Mouse (Mus musculus) testis, adult 2 months (tissue): ENCODE data around the gene Cpeb1. TPM values are rescaled to one million over a fixed set of nuclear protein-coding genes. Genes with fewer than 3 reads are reported as not detected.

Source experiments
- H3K27ac ChIP-seq: fragments of 200-500 bp; 2 replicates; pipeline ENCODE4 v1.5.1; 2012; ENCODE audit warnings: low read depth, low read length; ENCODE audit not compliant: control insufficient read depth, insufficient read depth
- H3K27me3 ChIP-seq: fragments of 200-500 bp; 2 replicates; pipeline ENCODE4 v1.6.1; 2012; ENCODE audit warnings: mild to moderate bottlenecking, low read length, moderate library complexity; ENCODE audit not compliant: control insufficient read depth, insufficient read depth
- H3K36me3 ChIP-seq: fragments of 200-500 bp; 2 replicates; pipeline ENCODE4 v1.6.1; 2012; ENCODE audit warnings: mild to moderate bottlenecking, low read length; ENCODE audit not compliant: control insufficient read depth, insufficient read depth
- H3K4me1 ChIP-seq: fragments of 200-500 bp; 2 replicates; pipeline ENCODE4 v1.6.1; 2012; ENCODE audit warnings: low read length; ENCODE audit not compliant: control insufficient read depth, insufficient read depth
- H3K4me3 ChIP-seq: fragments of 200-500 bp; 2 replicates; pipeline ENCODE4 v1.5.1; 2012; ENCODE audit warnings: low read depth, mild to moderate bottlenecking, low read length, moderate library complexity, mixed read lengths; ENCODE audit not compliant: control insufficient read depth
- CTCF ChIP-seq: fragments of 200-500 bp; IDR thresholded peaks from 2 replicates; pipeline ENCODE4 v1.5.1; 2012; ENCODE audit warnings: low read depth, mild to moderate bottlenecking, inconsistent platforms, low read length, moderate library complexity; ENCODE audit not compliant: control insufficient read depth, insufficient read depth, insufficient replicate concordance
- POLR2A ChIP-seq: fragments of 200-500 bp; IDR thresholded peaks from 2 replicates; pipeline ENCODE4 v1.6.1; 2012; ENCODE audit warnings: low read depth, mild to moderate bottlenecking, inconsistent platforms, low read length, moderate library complexity; ENCODE audit not compliant: control insufficient read depth
- polyA plus RNA-seq: library from polyadenylated mRNA; depleted of rRNA; stranded (reverse); fragments of >200 nt; gene quantifications from 2 replicates; pipeline ENCODE4 v1.2.3, GENCODE M21; 2012

The Cpeb1 gene
- polyA plus RNA-seq, 1 experiment: 12.0 TPM

GRCm38 (mm10) chr7:81339783-81340182 lies 115.5 kb downstream of the Cpeb1 start:
- TF ChIP-seq POLR2A (no peak), CTCF (peak; percentile 74; the same call in 1 of the 2 replicates)
- no peaks in the 10 kb centered on the region for H3K27me3 ChIP-seq
- H3K27ac ChIP-seq: no peak overlapping the region
- no peaks in the 10 kb centered on the region; the same call in none of the 2 replicates for H3K36me3 ChIP-seq
- H3K4me1 ChIP-seq: no peaks in the 10 kb centered on the region; the same call in 1 of the 2 replicates
- no peak overlapping the region for H3K4me3 ChIP-seq

- Histone ChIP-seq H3K36me3 (no peaks in the 10 kb centered on the region; the same call in none of the 2 replicates), H3K4me1 (no peaks in the 10 kb centered on the region), H3K4me3 (no peak overlapping the region), H3K27me3 (no peaks in the 10 kb centered on the region), H3K27ac (no peak overlapping the region)
- TF ChIP-seq CTCF (no peak), POLR2A (no peak)
Observed at GRCm38 (mm10) chr7:81338522-81338873, 116.8 kb downstream of the Cpeb1 start.

DNA sequence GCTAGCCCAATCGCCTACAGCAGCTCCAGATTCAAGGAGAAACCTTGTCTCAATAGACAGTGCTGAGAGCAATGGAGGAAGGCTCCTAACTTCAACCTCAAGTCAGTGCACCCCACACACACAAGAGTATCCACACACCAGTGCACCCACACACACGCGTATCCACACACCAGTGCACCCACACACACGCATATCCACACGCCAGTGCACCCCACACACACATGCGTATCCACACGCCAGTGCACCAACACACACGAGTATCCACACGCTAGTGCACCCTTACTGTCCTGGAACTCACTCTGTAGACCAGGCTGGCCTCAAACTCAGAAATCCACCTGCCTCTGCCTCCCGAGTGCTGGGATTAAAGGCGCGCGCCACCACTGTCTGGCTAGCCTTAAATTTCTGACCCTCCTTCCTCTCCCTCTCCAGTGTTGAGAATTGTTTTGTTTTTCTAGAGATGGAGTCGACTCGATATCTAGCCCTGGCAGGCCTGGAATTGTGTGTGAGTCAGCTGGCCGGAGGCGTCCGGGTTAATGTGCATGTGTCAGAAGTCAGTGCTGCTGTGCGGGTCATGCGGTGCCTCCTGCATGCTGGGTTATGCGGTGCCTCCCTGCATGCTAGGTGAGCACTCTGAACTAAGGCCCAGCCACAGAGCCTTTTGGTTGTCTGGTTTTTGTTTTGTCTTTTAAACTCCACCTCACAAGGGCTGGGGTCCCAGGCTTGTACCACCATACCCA lies 117.3 kb downstream of the Cpeb1 start:
- no peak for TF ChIP-seq POLR2A
- no peak for TF ChIP-seq CTCF
- Histone ChIP-seq H3K4me3 (no peak overlapping the region), H3K27me3 (no peaks in the 10 kb centered on the region), H3K27ac (no peak overlapping the region), H3K36me3 (no peaks in the 10 kb centered on the region; the same call in none of the 2 replicates), H3K4me1 (no peaks in the 10 kb centered on the region)

DNA sequence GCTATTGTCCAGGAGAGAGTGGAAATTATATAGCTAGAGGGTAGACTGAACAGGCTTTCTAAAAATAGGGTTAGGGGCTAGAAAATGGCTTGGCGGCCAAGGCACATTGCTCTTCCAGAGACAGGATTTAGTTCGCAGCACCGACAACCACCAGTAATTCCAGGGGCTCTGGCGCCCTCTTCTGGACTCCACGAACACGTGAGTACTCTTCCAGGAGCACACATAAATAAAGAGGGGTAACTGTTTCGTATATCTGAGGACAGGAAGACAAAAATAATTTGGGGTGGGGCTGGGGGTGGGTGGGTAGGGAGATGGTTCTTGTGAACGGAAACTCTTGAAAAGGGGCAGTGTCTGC lies 118.9 kb downstream of the Cpeb1 start:
- Histone ChIP-seq H3K27ac (no peak overlapping the region), H3K4me1 (no peaks in the 10 kb centered on the region), H3K4me3 (no peak overlapping the region), H3K36me3 (no peaks in the 10 kb centered on the region; the same call in none of the 2 replicates), H3K27me3 (no peaks in the 10 kb centered on the region)
- TF ChIP-seq CTCF (peak; percentile 30; the same call in 1 of the 2 replicates), POLR2A (no peak)

DNA sequence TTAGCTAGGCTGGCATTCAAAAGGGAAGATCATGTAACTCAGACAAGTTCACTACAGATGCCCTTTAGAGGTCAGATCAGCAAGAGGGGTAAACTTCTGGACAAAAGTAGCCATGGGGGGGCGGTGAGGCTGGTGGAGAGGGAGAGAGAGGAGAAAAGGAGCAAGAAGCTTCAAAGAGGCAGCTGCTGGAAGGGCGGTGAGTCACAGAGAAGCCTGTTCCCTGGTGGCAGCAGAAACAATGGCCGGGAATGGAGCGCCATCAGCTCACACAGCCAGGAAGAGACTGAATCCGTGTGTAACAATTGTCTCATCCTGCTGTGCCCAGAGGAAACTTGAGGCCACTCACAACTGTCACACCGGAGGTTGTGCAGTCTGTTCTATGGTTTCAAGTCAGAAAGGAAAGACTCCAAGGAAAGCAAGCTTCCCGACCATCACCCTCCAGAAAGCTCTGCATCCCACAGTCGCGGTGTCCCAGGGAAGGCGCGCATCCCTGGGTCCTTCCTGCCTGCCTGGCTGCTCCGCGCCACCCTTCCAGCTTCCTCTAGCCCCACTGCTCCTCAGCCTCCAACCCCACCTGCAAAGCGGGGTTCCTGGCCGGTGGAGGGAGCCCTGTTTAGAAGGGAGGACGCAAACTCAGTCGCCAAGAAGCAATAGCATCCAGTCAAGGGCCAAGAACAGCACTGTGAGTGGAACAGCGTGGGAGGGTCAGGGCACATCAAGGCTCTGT lies 119.4 kb downstream of the Cpeb1 start:
- Histone ChIP-seq H3K27me3 (no peaks in the 10 kb centered on the region), H3K4me3 (no peak overlapping the region), H3K27ac (no peak overlapping the region), H3K4me1 (no peaks in the 10 kb centered on the region), H3K36me3 (no peaks in the 10 kb centered on the region; the same call in none of the 2 replicates)
- TF ChIP-seq CTCF (no peak), POLR2A (no peak)

GRCm38 (mm10) chr7:81331851-81332250 lies 123.4 kb downstream of the Cpeb1 start:
- Histone ChIP-seq H3K4me3 (no peak overlapping the region), H3K27me3 (no peaks in the 10 kb centered on the region), H3K4me1 (no peaks in the 10 kb centered on the region), H3K36me3 (no peaks in the 10 kb centered on the region; the same call in 1 of the 2 replicates), H3K27ac (no peak overlapping the region)
- TF ChIP-seq CTCF (no peak), POLR2A (no peak)

- no peak overlapping the region for H3K4me3 ChIP-seq
- no peaks in the 10 kb centered on the region; the same call in none of the 2 replicates for H3K36me3 ChIP-seq
- H3K4me1 ChIP-seq: no peaks in the 10 kb centered on the region
- no peak for TF ChIP-seq POLR2A
- TF ChIP-seq CTCF: no peak
- H3K27me3 ChIP-seq: no peaks in the 10 kb centered on the region
- no peak overlapping the region for H3K27ac ChIP-seq
Observed at GRCm38 (mm10) chr7:81330767-81331166, 124.5 kb downstream of the Cpeb1 start.
